Mouse (Mus musculus) embryo, embryonic 11.5 days (tissue): Measurements from ENCODE around the gene Gm20388.
"Not testable (repeated sequence)": the region's sequence is repeated elsewhere in the genome, so short reads cannot be mapped to it uniquely, and the experiment has no call there.

ENCODE experiments used
- DNase-seq: peaks from one replicate; pipeline ENCODE4 v3.0.0-alpha.2; 2012; ENCODE audit warnings: low read depth, low spot score

Gene Gm20388

GRCm38 (mm10) chr8:123185566-123186409 is 3275.1 kb downstream of the Gm20388 start, which contains the start of gene Dpep1:
Gene Dpep1 (plus strand): TSS chr8:123186242.
- DNase-seq: no peak

GRCm38 (mm10) chr8:123188006-123188405 is 3277.4 kb downstream of the Gm20388 start:
- DNase-seq: no peak

GRCm38 (mm10) chr8:123188841-123189240 is 3278.2 kb downstream of the Gm20388 start:
- no peak for DNase-seq

GRCm38 (mm10) chr8:123190678-123191077 is 3280.0 kb downstream of the Gm20388 start:
- peak; percentile 69 for DNase-seq

DNA sequence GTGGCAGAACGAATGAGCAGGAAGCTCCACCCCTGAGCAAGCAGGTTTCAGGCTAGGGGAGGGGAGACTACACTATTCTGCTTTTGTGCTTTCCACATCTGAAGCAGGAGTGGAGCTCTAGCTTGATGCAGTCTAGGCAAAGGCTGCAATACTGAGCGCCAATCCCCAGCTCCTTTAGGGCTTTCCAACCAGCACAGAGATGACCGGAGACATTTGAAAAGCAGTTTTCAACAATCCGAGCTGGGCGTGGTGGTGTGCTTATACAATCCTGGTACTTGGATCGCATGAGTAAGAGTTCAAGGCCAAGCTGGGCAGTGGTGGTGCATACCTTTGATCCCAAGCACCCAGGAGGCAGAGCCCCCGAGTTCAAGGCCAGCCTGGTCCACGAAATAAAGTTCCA is 3281.3 kb downstream of the Gm20388 start:
- DNase-seq: no peak

GRCm38 (mm10) chr8:123193771-123194170 is 3283.1 kb downstream of the Gm20388 start:
- no peak for DNase-seq

- not testable (repeated sequence) for DNase-seq
Measured at GRCm38 (mm10) chr8:123197016-123197415, 3286.4 kb downstream of the Gm20388 start.

DNA sequence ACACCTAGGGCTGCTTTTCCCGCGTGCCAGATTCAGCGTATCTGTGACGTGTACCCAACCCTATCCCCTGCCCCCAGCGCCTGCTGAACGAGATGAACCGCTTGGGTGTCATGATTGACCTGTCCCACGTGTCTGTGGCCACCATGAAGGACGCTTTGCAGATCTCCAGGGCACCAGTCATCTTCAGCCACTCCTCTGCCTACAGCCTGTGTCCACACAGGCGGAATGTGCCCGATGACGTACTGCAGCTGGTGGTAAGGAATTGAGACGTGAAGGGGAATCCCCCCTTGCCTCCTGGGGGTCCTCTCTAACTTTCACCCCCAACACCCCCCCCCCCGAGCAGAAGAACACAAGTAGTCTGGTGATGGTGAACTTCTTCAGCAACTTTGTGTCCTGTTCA is 3289.2 kb downstream of the Gm20388 start:
- no peak for DNase-seq

DNA sequence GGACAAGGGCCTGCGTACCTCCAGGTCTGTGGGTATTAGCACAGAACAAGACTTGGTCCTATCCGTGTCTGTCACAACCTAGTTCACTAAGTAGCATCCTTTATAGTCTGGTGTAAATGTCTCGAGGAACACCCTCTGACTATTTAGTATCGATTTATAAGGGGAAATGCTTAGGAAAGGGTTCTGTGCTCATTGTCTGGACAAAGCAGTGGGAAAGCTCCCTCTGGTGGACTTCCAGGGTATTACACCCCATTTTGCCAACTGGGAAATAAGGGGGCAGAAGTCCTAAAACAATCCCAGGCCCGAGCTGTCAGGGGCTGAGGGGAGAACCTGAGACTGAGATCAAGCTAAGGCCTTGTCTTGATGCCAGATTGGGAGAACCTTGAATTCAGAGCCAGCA is 3291.6 kb downstream of the Gm20388 start:
- peak; percentile 73 for DNase-seq

DNA sequence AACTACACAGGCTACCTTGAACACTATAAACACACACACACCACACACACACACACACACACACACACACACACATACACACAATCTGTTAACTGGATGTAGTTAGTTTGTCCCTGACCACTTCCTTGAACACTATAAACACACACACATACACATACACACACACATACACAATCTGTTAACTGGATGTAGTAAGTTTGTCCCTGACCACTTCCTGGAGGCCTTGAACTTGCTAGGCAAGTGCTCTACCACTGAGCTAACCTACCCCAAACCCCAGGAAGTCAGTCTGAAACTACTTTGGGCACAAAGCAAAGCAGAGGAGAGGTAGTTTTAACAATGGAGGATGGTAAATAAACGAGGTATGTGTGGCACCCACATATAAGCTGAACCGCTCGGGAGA is 3292.9 kb downstream of the Gm20388 start:
- no peak for DNase-seq

GRCm38 (mm10) chr8:123211876-123212275 is 3301.2 kb downstream of the Gm20388 start:
- DNase-seq: no peak

GRCm38 (mm10) chr8:123212321-123213117 is 3301.9 kb downstream of the Gm20388 start, which contains the start of the genes Chmp1a and Spata33:
Gene Chmp1a (minus strand): TSS chr8:123212763.
Gene Spata33 (plus strand): TSS chr8:123212832.
- DNase-seq: peak; percentile 91

GRCm38 (mm10) chr8:123213118-123213772 is 3302.6 kb downstream of the Gm20388 start:
- DNase-seq: no peak

- DNase-seq: no peak
Measured at GRCm38 (mm10) chr8:123215430-123215829, 3304.8 kb downstream of the Gm20388 start.

GRCm38 (mm10) chr8:123220917-123221316 is 3310.3 kb downstream of the Gm20388 start:
- no peak for DNase-seq

DNA sequence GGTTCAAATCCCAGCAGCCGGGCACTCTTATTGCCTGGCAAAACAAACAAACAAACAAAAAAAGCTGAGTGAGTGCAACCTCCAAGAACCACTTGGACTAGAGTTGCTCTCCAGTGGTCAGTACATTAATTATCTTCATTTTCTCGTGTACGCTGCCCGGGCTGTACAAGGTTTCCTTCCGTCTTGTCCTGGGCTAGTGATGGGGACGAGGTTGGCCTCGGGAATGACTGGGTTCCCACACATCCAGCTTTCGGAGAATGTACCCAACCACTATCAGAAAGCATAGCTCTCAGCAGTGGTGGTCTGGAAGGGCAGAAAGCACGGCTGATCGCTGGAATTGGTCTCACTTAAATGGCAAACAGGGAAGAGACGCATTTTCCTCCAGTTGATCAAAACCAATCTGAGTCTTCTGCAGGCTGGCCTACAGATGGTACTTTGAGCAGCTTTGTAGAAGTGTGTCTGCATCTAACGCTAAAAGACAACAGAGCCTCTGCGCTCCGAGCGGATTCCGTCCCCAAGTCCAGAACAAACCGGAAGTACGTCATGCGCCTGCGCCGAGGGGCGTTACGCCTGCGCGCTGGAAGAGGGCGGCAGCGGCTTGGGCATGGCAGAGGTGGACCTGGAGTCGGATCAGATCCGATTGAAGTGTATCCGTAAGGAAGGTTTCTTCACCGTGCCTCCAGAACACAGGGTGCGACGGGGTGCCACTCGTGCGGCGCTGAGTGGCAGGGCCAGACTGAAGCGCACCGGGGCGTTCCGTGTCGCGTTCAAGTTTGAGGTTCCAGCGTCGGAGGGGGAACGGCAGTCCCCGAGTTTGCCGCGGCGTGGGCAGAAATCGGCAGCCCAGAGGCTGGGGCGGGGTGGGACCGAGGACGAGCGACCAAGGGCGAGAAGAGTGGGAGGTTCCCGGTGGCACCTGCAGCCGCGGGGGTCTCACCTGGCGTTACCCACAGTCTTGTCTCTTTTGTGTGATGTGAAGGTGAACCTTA is 3313.9 kb downstream of the Gm20388 start, which contains the start of gene Cdk10:
Gene Cdk10, plus strand, starts transcription at position 565 of the 989 bp plus-strand sequence.
- peak; percentile 86 for DNase-seq

GRCm38 (mm10) chr8:123228416-123228815 is 3317.8 kb downstream of the Gm20388 start:
- DNase-seq: no peak

DNA sequence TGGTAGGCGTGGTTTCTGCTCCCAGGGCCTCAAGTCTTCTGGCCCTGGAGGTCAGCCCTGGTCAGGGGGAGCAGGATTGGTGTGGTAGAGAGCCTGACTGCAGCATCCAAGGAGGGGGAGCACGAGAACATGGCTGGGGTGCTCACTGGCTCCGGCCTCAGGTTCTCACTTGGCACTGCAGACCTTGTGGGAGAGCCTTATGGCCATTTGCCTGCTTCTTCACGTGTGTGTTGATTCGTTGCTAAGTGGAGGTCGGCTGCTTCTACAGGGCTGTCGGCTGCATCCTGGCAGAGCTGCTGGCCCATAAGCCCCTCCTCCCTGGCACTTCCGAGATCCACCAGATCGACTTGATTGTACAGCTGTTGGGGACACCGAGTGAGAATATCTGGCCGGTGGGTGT is 3319.7 kb downstream of the Gm20388 start:
- not testable (repeated sequence) for DNase-seq

DNA sequence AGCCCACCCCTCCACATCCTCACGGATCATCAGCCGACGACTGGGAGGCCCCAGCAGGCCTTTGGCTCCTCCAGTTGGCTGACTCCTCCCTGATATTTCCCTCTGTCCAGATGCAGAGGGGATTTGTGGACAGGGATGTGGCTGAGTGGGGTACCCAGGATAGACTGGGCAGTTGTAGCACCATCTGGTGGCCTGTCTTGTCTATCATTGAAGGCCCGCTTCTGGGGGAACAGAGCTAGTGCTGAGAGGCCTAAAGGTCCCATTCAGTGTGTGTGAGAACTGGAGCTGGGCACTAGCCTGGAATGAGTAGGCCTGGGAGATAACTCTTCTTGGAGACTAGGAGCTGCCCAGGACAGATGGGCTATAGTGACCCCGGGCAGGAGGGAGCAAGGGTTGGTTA is 3321.1 kb downstream of the Gm20388 start:
- DNase-seq: no peak

DNA sequence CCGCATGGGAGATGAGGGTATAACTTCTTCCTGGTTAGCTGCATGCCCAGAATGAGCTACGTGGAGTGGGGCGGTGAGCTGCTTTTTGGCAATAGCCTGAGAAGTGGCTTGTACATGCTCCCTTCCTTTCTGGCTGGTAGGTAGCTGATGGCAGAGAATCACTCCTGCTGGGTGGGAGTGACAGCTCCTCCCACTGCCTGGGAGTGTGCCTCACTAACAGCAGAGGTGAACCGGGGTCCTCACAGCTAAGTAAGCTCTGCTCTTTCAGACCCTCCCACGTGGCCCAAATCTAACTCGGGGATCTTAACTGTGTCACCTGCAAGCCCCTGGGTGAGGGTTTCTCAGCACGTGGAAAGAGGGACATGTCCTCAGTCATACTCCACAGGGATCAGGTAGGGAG is 3321.9 kb downstream of the Gm20388 start:
- DNase-seq: no peak

GRCm38 (mm10) chr8:123233300-123233699 is 3322.7 kb downstream of the Gm20388 start:
- no peak for DNase-seq
